ENCODE assay signal across 29 mouse cellular contexts in the genomic region with DNA sequence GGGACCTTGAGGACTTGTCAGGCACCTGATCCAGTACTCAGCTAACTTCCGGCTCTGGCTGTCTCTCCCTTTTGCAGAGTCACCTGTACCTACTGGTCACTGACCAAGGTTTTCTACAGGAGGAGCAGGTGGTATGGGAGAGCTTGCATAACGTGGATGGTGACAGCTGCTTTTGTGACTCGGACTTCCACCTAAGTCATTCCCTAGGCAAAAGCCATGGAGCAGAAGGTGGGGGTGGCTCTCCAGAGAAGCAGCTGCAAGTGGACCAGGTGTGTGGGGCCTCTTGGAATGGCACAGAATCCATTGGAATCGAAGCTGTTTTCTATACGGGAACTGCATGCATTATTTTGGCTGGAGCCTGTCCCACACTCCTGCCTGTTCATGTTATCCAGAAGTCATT. TPM values are rescaled to one million over a fixed set of nuclear protein-coding genes. Genes with fewer than 3 reads are reported as not detected.
A peak's percentile ranks its signal among the peaks of the same experiment; 100 is the strongest.
DNase-seq lines count a peak whose midpoint lies in the region; ATAC-seq and TF ChIP-seq lines count a peak whose summit lies in the region.
"Had no signal": no experiment of that assay in that cellular context is flagged by ENCODE, and none has a peak within 500 bp of the region (broad histone marks: within the 10 kb centered on the region; RNA-seq: fewer than 3 reads in every experiment).

No protein-coding gene starts in this region.

- no peak for DNase-seq in kidney, adult 2 months
- DNase-seq in kidney, postnatal 25 days = no peak
- DNase-seq in gastrocnemius, adult 2 months = no peak
- no peak for DNase-seq in cerebellum, postnatal 14 days
- no peak for DNase-seq in ovary, postnatal 10 days (ENCODE audit: low spot score)
- DNase-seq: adrenal gland, postnatal 36 days; cerebellum, adult 8-10 months; heart, postnatal 4 days; right cerebral cortex, postnatal 14 days; spleen, adult 18-20 months; thymus, postnatal 25 days had no signal

- peaks cover 49% of the 10 kb centered on the region for H3K4me1 ChIP-seq in kidney, adult 2 months (ENCODE audit: control insufficient read depth, insufficient read depth, low read length)
- peaks cover 7% of the 10 kb centered on the region; the same call in 1 of the 2 replicates for H3K4me1 ChIP-seq in bone marrow, adult 2 months (ENCODE audit: control insufficient read depth, insufficient read depth, low read length)
- peaks cover 57% of the 10 kb centered on the region for H3K4me1 ChIP-seq in liver, embryonic 15.5 days (replicated peaks)
- H3K4me1 ChIP-seq in stomach, embryonic 16.5 days (ENCODE audit: control insufficient read depth, insufficient read depth, low read length) = no peaks in the 10 kb centered on the region
- H3K4me1 ChIP-seq: forebrain, embryonic 13.5 days; midbrain, embryonic 13.5 days had no signal

- TF ChIP-seq CTCF in kidney, adult 2 months (conservative IDR thresholded peaks at IDR 0.05; ENCODE audit: insufficient read depth, insufficient read length, low read depth, low read length) = no peak
- TF ChIP-seq CTCF in bone marrow, adult 2 months (IDR thresholded peaks at IDR 0.05; ENCODE audit: control insufficient read depth, insufficient read depth, low read length) = no peak
- TF ChIP-seq CTCF in gastrocnemius, adult 2 months (IDR thresholded peaks at IDR 0.05) = no peak

- H3K36me3 ChIP-seq in kidney, adult 2 months (ENCODE audit: control insufficient read depth, insufficient read depth, low read length) = peaks cover 2% of the 10 kb centered on the region; the same call in 1 of the 2 replicates
- peaks cover 68% of the 10 kb centered on the region for H3K36me3 ChIP-seq in liver, embryonic 15.5 days (replicated peaks)
- H3K36me3 ChIP-seq in stomach, embryonic 16.5 days (ENCODE audit: control insufficient read depth, insufficient read depth, low read length) = peaks cover 14% of the 10 kb centered on the region

- H3K4me3 ChIP-seq in kidney, adult 2 months (ENCODE audit: insufficient read depth, low read depth, low read length) = no peak overlapping the region
- no peak overlapping the region for H3K4me3 ChIP-seq in bone marrow, adult 2 months (replicated peaks; ENCODE audit: control insufficient read depth, low read depth, low read length)
- no peak overlapping the region for H3K4me3 ChIP-seq in liver, embryonic 15.5 days (replicated peaks)
- no peak overlapping the region for H3K4me3 ChIP-seq in stomach, embryonic 16.5 days (replicated peaks; ENCODE audit: low read length)
- no peak overlapping the region for H3K4me3 ChIP-seq in gastrocnemius, adult 2 months
- H3K4me3 ChIP-seq: forebrain, embryonic 13.5 days; heart, embryonic 10.5 days; kidney, embryonic 15.5 days; midbrain, embryonic 13.5 days had no signal

- H3K27me3 ChIP-seq in kidney, adult 2 months (replicated peaks; ENCODE audit: control insufficient read depth, insufficient read depth, low read length) = no peaks in the 10 kb centered on the region
- no peaks in the 10 kb centered on the region for H3K27me3 ChIP-seq in liver, embryonic 15.5 days
- H3K27me3 ChIP-seq in stomach, embryonic 16.5 days (ENCODE audit: control insufficient read depth, insufficient read depth, low read length) = no peaks in the 10 kb centered on the region
- H3K27me3 ChIP-seq: forebrain, embryonic 13.5 days; kidney, embryonic 15.5 days; midbrain, embryonic 13.5 days; Patski had no signal

- no peak overlapping the region for H3K9ac ChIP-seq in liver, embryonic 15.5 days
- H3K9ac ChIP-seq in stomach, embryonic 16.5 days (ENCODE audit: low read length) = no peak overlapping the region
- H3K9ac ChIP-seq: forebrain, embryonic 13.5 days; hindbrain, embryonic 14.5 days; kidney, embryonic 15.5 days; midbrain, embryonic 13.5 days had no signal

- TF ChIP-seq POLR2A in kidney, adult 2 months (IDR thresholded peaks at IDR 0.05; ENCODE audit: low read depth, low read length) = no peak
- TF ChIP-seq POLR2A in bone marrow, adult 2 months (IDR thresholded peaks at IDR 0.05; ENCODE audit: borderline replicate concordance, control insufficient read depth, low read depth, low read length) = no peak

- no peaks in the 10 kb centered on the region for H3K9me3 ChIP-seq in liver, embryonic 15.5 days (replicated peaks)
- no peaks in the 10 kb centered on the region for H3K9me3 ChIP-seq in stomach, embryonic 16.5 days (replicated peaks; ENCODE audit: control insufficient read depth, low read length)
- H3K9me3 ChIP-seq: forebrain, embryonic 13.5 days; G1E; heart, embryonic 10.5 days; kidney, embryonic 15.5 days; midbrain, embryonic 13.5 days had no signal

- ATAC-seq in liver, embryonic 15.5 days (ENCODE audit: insufficient read depth) = no peak
- ATAC-seq in stomach, embryonic 16.5 days (ENCODE audit: insufficient read depth, low FRiP score) = no peak
- ATAC-seq: CD4-positive, CD25-positive, alpha-beta regulatory T cell, adult 4 months; forebrain, embryonic 13.5 days; inflammation-experienced regulatory T-cells, adult 6 months; lung, postnatal 0 days; midbrain, embryonic 13.5 days had no signal

- intact Hi-C loops in gastrocnemius, adult 2 months (cut with DNase I) = no loop called here

- no peak overlapping the region for H3K4me2 ChIP-seq in liver, embryonic 15.5 days
- H3K4me2 ChIP-seq in stomach, embryonic 16.5 days (ENCODE audit: low read depth, low read length) = no peak overlapping the region
- H3K4me2 ChIP-seq: forebrain, embryonic 13.5 days; hindbrain, embryonic 14.5 days; kidney, embryonic 15.5 days; midbrain, embryonic 13.5 days had no signal

- whole genome bisulfite sequencing in kidney, adult 2 months = 55% methylated on average over 5 of the region's 5 CpGs
- WGBS in bone marrow, adult 2 months = 59% methylated on average over 5 of the region's 5 CpGs
- WGBS in liver, embryonic 15.5 days (ENCODE audit: insufficient replicate concordance) = 63% methylated on average over 5 of the region's 5 CpGs
- 81% methylated on average over 5 of the region's 5 CpGs for WGBS in stomach, embryonic 16.5 days

- H3K27ac ChIP-seq in kidney, adult 2 months (ENCODE audit: insufficient read depth, low read depth, low read length) = peak overlapping the region; percentile 93
- peak overlapping the region; percentile 67 for H3K27ac ChIP-seq in bone marrow, adult 2 months (ENCODE audit: control insufficient read depth, insufficient read depth, low read depth, low read length, poor library complexity)
- peak overlapping the region; percentile 41; the same call in 1 of the 2 replicates for H3K27ac ChIP-seq in liver, embryonic 15.5 days (replicated peaks)
- H3K27ac ChIP-seq in stomach, embryonic 16.5 days (ENCODE audit: low read length) = peak overlapping the region; percentile 12
- H3K27ac ChIP-seq in gastrocnemius, adult 2 months = no peak overlapping the region
- H3K27ac ChIP-seq: forebrain, embryonic 13.5 days; heart, embryonic 10.5 days; hindbrain, embryonic 14.5 days; midbrain, embryonic 13.5 days had no signal

RNA-seq across cellular contexts. Expression of a gene that starts 12.3 kb away (rescaled TPM):
- polyA plus RNA-seq in kidney, adult 2 months (2012; rRNA removed) = 5.6 and 6.3 TPM in 2 replicates
- 3.8 and 4.3 TPM in 2 replicates for polyA plus RNA-seq in bone marrow, adult 2 months (2011; ENCODE audit: insufficient read depth, insufficient read length, low replicate concordance, missing spikeins)
- 2.1 and 2.8 TPM in 2 replicates for polyA plus RNA-seq in liver, embryonic 15.5 days (2015; fragmentation: Nextera tagmentation; extraction: Ambion mirVana)
- 6.8 and 13.2 TPM in 2 replicates for polyA plus RNA-seq in stomach, embryonic 16.5 days (2015; fragmentation: Nextera tagmentation; extraction: Ambion mirVana)
- not detected for total RNA-seq in gastrocnemius, adult 2 months (2021)
- total RNA-seq: gastrocnemius, adult 8-10 months had no signal

RNA-seq across cellular contexts. Expression of a gene that starts 12.8 kb away (rescaled TPM):
- 25.6 and 27.0 TPM in 2 replicates for polyA plus RNA-seq in kidney, adult 2 months (2012; rRNA removed)
- 8.3 and 12.4 TPM in 2 replicates for polyA plus RNA-seq in bone marrow, adult 2 months (2011; ENCODE audit: insufficient read depth, insufficient read length, low replicate concordance, missing spikeins)
- polyA plus RNA-seq in liver, embryonic 15.5 days (2015; fragmentation: Nextera tagmentation; extraction: Ambion mirVana) = 9.0 and 9.5 TPM in 2 replicates
- polyA plus RNA-seq in stomach, embryonic 16.5 days (2015; fragmentation: Nextera tagmentation; extraction: Ambion mirVana) = 18.9 and 21.2 TPM in 2 replicates
- 10 to 100 TPM; 45.8 to 46.9 TPM for total RNA-seq in gastrocnemius, adult 2 months (2021)

RNA-seq across cellular contexts. Expression of a gene that starts 13.6 kb away (rescaled TPM):
- 120 and 155 TPM in 2 replicates for polyA plus RNA-seq in kidney, adult 2 months (2012; rRNA removed)
- 50.3 and 67.0 TPM in 2 replicates for polyA plus RNA-seq in bone marrow, adult 2 months (2011; ENCODE audit: insufficient read depth, insufficient read length, low replicate concordance, missing spikeins)
- polyA plus RNA-seq in liver, embryonic 15.5 days (2015; fragmentation: Nextera tagmentation; extraction: Ambion mirVana) = 18.8 and 20.9 TPM in 2 replicates
- polyA plus RNA-seq in stomach, embryonic 16.5 days (2015; fragmentation: Nextera tagmentation; extraction: Ambion mirVana) = 54.6 and 62.0 TPM in 2 replicates
- total RNA-seq in gastrocnemius, adult 2 months (2021) = 10 to 100 TPM; 23.9 to 26.4 TPM

RNA-seq across cellular contexts. Expression of a gene that starts 19.9 kb away (rescaled TPM):
- polyA plus RNA-seq in kidney, adult 2 months (2012; rRNA removed) = 143 and 173 TPM in 2 replicates
- 70.3 and 159 TPM in 2 replicates for polyA plus RNA-seq in bone marrow, adult 2 months (2011; ENCODE audit: insufficient read depth, insufficient read length, low replicate concordance, missing spikeins)
- 110 and 114 TPM in 2 replicates for polyA plus RNA-seq in liver, embryonic 15.5 days (2015; fragmentation: Nextera tagmentation; extraction: Ambion mirVana)
- polyA plus RNA-seq in stomach, embryonic 16.5 days (2015; fragmentation: Nextera tagmentation; extraction: Ambion mirVana) = 148 and 155 TPM in 2 replicates
- 10 to 100 TPM; 19.6 to 23.4 TPM for total RNA-seq in gastrocnemius, adult 2 months (2021)

RNA-seq across cellular contexts. Expression of a gene that starts 43.7 kb away (rescaled TPM):
- 0.09 and 0.41 TPM in 2 replicates for polyA plus RNA-seq in kidney, adult 2 months (2012; rRNA removed)
- 1.7 TPM in 1 of 2 replicates, not detected in the other for polyA plus RNA-seq in bone marrow, adult 2 months (2011; ENCODE audit: insufficient read depth, insufficient read length, low replicate concordance, missing spikeins)
- polyA plus RNA-seq in liver, embryonic 15.5 days (2015; fragmentation: Nextera tagmentation; extraction: Ambion mirVana) = not detected in 2 replicates
- polyA plus RNA-seq in stomach, embryonic 16.5 days (2015; fragmentation: Nextera tagmentation; extraction: Ambion mirVana) = 9.2 and 11.6 TPM in 2 replicates
- under 1 TPM in 1 of 2 experiments, not detected in 1; 0.31 TPM for total RNA-seq in gastrocnemius, adult 2 months (2021)
- total RNA-seq: adrenal gland, adult 18-20 months; G1E; gastrocnemius, adult 8-10 months; heart, postnatal 4 days; monocyte, adult 5-6 weeks; neutrophil, adult 5-6 weeks had no signal
- polyA plus RNA-seq: CD4-positive, CD25-positive, alpha-beta regulatory T cell, adult 4 months; forebrain, embryonic 13.5 days; hindbrain, embryonic 14.5 days; liver, embryonic 16.5 days had no signal
